In genomic region chr2:69679990-69680389, GRCm38 (mm10) we compare ENCODE assay signal across 11 mouse cellular contexts. TPM values are rescaled to one million over a fixed set of nuclear protein-coding genes. Genes with fewer than 3 reads are reported as not detected.
DNase-seq lines count a peak whose midpoint lies in the region; ATAC-seq and TF ChIP-seq lines count a peak whose summit lies in the region.
"Had no signal": no experiment of that assay in that cellular context is flagged by ENCODE, and none has a peak within 500 bp of the region (broad histone marks: within the 10 kb centered on the region; RNA-seq: fewer than 3 reads in every experiment).

No protein-coding gene starts in this region.

- ATAC-seq in Patski, result no peak
- peak; percentile 68; the same call in 1 of the 2 replicates for ATAC-seq in megakaryocyte-erythroid progenitor cell, adult 5-6 weeks (replicated peaks; ENCODE audit: low FRiP score, low TSS enrichment, poor library complexity, severe bottlenecking)
- no peak for ATAC-seq in frontal cortex, adult (ENCODE audit: low TSS enrichment)
- ATAC-seq: forebrain, embryonic 13.5 days had no signal

- peak; percentile 56 for TF ChIP-seq CTCF in Patski (IDR thresholded peaks at IDR 0.05)

- POLR2A ChIA-PET in Patski (lab: Charles Lee), result interaction anchor here (0.5 kb wide), 1 partner anchor 24 kb away, joined by 6 read pairs; no protein-coding TSS in a partner anchor

- DNase-seq in kidney, postnatal 4 days, result peak; percentile 16 to 29
- no peak for DNase-seq in kidney, postnatal 14 days
- DNase-seq in CD4-positive helper T cell, adult 2 months (ENCODE audit: low read depth, low spot score), result peak; percentile 13
- no peak for DNase-seq in Patski (ENCODE audit: low read depth, low spot score)
- DNase-seq in urinary bladder, adult 2 months (ENCODE audit: low spot score), result no peak
- DNase-seq: layer of hippocampus, adult 9-11 months had no signal

- in situ Hi-C loops in Patski (cut with MboI; ENCODE audit: low pct_unique_long_range_greater_than_20kb), result loop anchor here (5.0 kb wide), 1 partner anchor 43 kb away; no protein-coding TSS in a partner anchor

- CTCF ChIA-PET in Patski (lab: Charles Lee), result interaction anchor here (1.0 to 1.5 kb wide), 8 partner anchors 10 to 54 kb away, joined by 3 to 5 read pairs (median 3); partner anchors contain the start of gene Klhl41

- no peaks in the 10 kb centered on the region for H3K27me3 ChIP-seq in Patski
- H3K27me3 ChIP-seq: forebrain, embryonic 13.5 days; neural tube, embryonic 15.5 days had no signal

RNA-seq across cellular contexts. Expression of gene Klhl41, which starts 10.1 kb away (rescaled TPM):
- polyA plus RNA-seq in Patski (2021), result 0.35 TPM
- total RNA-seq in megakaryocyte-erythroid progenitor cell, adult 5-6 weeks (2014; fragmentation: Nextera tagmentation), result not detected in 2 replicates
- total RNA-seq in megakaryocyte-erythroid progenitor cell, adult 5-6 weeks (2017), result not detected in 2 replicates
- 0.56 and 0.65 TPM in 2 replicates for polyA plus RNA-seq in urinary bladder, adult 2 months (2012; rRNA removed)
- total RNA-seq: hematopoietic stem cell, adult 5-6 weeks had no signal

RNA-seq across cellular contexts. Expression of gene Bbs5, which starts 33.0 kb away (rescaled TPM):
- 20.8 TPM for polyA plus RNA-seq in Patski (2021)
- total RNA-seq in megakaryocyte-erythroid progenitor cell, adult 5-6 weeks (2014; fragmentation: Nextera tagmentation), result 1.4 and 4.1 TPM in 2 replicates
- total RNA-seq in megakaryocyte-erythroid progenitor cell, adult 5-6 weeks (2017), result 1.6 and 8.2 TPM in 2 replicates
- 10.5 and 17.2 TPM in 2 replicates for polyA plus RNA-seq in urinary bladder, adult 2 months (2012; rRNA removed)

RNA-seq across cellular contexts. Expression of gene Fastkd1, which starts 33.3 kb away (rescaled TPM):
- polyA plus RNA-seq in Patski (2021), result 26.0 TPM
- 21.4 and 25.6 TPM in 2 replicates for total RNA-seq in megakaryocyte-erythroid progenitor cell, adult 5-6 weeks (2014; fragmentation: Nextera tagmentation)
- 12.6 and 18.4 TPM in 2 replicates for total RNA-seq in megakaryocyte-erythroid progenitor cell, adult 5-6 weeks (2017)
- polyA plus RNA-seq in urinary bladder, adult 2 months (2012; rRNA removed), result 8.9 and 9.4 TPM in 2 replicates

RNA-seq across cellular contexts. Expression of gene Ppig, which starts 42.4 kb away (rescaled TPM):
- polyA plus RNA-seq in Patski (2021), result 83.7 TPM
- total RNA-seq in megakaryocyte-erythroid progenitor cell, adult 5-6 weeks (2014; fragmentation: Nextera tagmentation), result 73.4 and 94.4 TPM in 2 replicates
- 72.8 and 124 TPM in 2 replicates for total RNA-seq in megakaryocyte-erythroid progenitor cell, adult 5-6 weeks (2017)
- polyA plus RNA-seq in urinary bladder, adult 2 months (2012; rRNA removed), result 16.5 and 19.6 TPM in 2 replicates

Comparison
In these comparisons a context has a peak if more than half of its experiments do, and no peak if none do; other contexts are left out.
1. DNase-seq: peak in kidney, postnatal 4 days (2 of 2) and CD4-positive helper T cell, adult 2 months (single experiment); none in kidney, postnatal 14 days (single experiment), Patski (single experiment) and urinary bladder, adult 2 months (single experiment).